Mouse (Mus musculus): ENCODE measurements at regions not wholly inside any gene's neighbourhood (a gene's known extent, or its start where the extent isn't known, plus 50 kb on each side); places are given as distances from the start of the nearest gene placed in this dataset.
A peak's percentile ranks its signal among the peaks of the same experiment; 100 is the strongest.

DNA sequence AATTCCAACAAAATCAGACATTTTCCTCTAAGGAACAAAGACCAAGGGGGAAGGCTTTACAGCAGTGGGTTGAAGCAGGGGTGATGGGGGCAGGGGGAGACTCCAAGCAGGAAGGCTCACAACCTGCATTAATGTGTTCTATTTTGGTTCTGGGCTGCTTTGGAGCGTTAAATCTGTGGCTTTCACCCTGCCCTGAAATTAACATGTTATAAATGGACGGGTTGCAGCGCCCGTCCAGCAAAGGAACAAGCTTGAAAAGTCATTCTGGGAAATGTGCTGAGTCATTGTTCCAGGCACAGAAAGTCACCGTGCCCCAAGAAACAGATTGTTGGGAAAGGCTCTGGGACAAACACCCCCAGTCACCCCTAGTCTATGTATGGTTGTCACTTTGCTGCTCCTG is 127.2 kb upstream of the Gmds start:
- Histone ChIP-seq H3K36me3 (ENCODE audit: control insufficient read depth, insufficient read depth, low read length) (no peaks in the 10 kb centered on the region), H3K4me3 (ENCODE audit: insufficient read depth, low read depth, low read length) (no peak overlapping the region), H3K79me2 (ENCODE audit: control insufficient read depth, insufficient read depth, low read length) (no peaks in the 10 kb centered on the region), H3K27ac (replicated peaks; ENCODE audit: insufficient read depth, low read depth, low read length) (no peak overlapping the region), H3K4me1 (ENCODE audit: control insufficient read depth, insufficient read depth, low read length) (peaks cover 1% of the 10 kb centered on the region; the same call in 1 of the 2 replicates), H3K27me3 (ENCODE audit: control insufficient read depth, insufficient read depth, low read length) (no peaks in the 10 kb centered on the region), H3K9ac (ENCODE audit: low read depth, low read length) (no peak overlapping the region)
- peak; percentile 5 for DNase-seq (ENCODE audit: extremely low read depth, low read depth, low spot score)
- WGBS, result 59% methylated on average over 5 of the region's 5 CpGs
- TF ChIP-seq POLR2A (IDR thresholded peaks at IDR 0.05; ENCODE audit: extremely low read depth, insufficient read depth, low read length) (no peak), CTCF (IDR thresholded peaks at IDR 0.05; ENCODE audit: low read depth, low read length) (no peak)

DNA sequence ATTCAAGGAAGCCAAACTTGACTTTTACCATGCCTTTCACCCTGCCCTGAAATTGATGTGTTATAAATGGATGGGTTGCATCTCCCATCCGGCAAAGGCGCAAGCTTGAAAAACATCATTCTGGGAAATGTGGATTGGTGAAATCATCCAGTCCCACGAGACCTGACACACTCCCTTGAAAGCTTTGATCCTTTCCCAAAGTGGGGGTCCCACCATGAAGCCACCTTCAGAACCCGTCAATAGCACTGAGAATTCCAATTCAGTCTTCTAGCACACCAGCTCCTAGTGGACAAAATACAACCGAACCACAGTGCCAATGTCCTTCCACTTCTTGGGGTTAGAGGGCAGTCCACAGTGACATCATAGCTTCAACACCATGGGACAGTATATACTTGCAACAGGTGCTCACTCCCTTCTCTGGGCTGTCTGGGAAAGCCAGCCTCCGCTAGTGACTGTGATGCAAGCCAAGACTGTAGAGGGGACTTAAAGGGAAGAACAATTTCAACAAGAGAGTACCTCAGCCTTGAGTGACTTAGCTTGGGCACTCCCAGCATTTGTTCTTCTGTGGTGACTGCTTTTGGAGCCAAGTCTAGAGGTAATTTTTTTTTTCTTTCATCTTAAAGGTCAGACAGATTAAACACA is 126.6 kb upstream of the Gmds start:
- H3K79me2 ChIP-seq (ENCODE audit: control insufficient read depth, insufficient read depth, low read length), result no peaks in the 10 kb centered on the region
- no peaks in the 10 kb centered on the region for H3K36me3 ChIP-seq (ENCODE audit: control insufficient read depth, insufficient read depth, low read length)
- no peak for TF ChIP-seq POLR2A (IDR thresholded peaks at IDR 0.05; ENCODE audit: extremely low read depth, insufficient read depth, low read length)
- no peak for TF ChIP-seq CTCF (IDR thresholded peaks at IDR 0.05; ENCODE audit: low read depth, low read length)
- H3K27me3 ChIP-seq (ENCODE audit: control insufficient read depth, insufficient read depth, low read length), result no peaks in the 10 kb centered on the region
- WGBS, result 91% methylated on average over 6 of the region's 6 CpGs
- no peak for DNase-seq (ENCODE audit: extremely low read depth, low read depth, low spot score)
- H3K4me3 ChIP-seq (ENCODE audit: insufficient read depth, low read depth, low read length), result no peak overlapping the region
- no peak overlapping the region for H3K27ac ChIP-seq (replicated peaks; ENCODE audit: insufficient read depth, low read depth, low read length)
- no peak overlapping the region for H3K9ac ChIP-seq (ENCODE audit: low read depth, low read length)
- H3K4me1 ChIP-seq (ENCODE audit: control insufficient read depth, insufficient read depth, low read length), result peaks cover 1% of the 10 kb centered on the region; the same call in 1 of the 2 replicates

DNA sequence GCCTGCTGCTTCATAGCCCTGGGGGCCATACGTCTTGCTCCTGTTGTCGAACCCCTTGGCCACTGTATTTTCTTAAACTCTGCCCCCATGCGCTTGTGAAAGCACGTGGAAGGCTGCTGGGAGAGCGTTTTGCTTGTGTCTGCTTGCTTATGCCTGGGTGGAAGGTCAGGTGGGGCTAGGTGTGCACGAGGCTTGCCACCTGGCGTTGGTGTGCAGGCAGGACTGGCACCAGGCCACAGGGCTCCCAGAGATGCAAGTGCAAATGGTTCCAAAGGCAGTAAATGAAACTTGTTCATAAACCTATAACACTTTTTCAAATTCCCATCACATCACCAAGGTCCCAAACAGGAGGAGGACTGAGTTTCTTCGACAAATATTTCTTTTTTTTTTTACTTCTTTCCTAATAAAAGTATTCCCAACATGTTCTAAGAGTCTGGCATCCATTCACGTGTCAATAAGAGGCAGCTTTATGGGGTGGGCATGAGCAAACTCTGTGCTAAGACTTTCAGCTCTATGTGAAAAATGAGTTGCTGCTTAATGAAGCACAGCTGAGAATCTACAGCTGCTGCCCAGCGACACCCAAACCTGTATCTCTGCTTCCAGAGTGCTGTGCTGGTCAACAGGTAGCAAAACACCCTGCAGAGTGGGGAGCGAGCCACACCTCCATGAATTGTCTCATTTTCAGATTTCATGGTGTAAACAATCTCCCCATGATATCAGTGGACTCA is 116.0 kb upstream of the Gmds start:
- Histone ChIP-seq H3K27ac (replicated peaks; ENCODE audit: insufficient read depth, low read depth, low read length) (no peak overlapping the region), H3K27me3 (ENCODE audit: control insufficient read depth, insufficient read depth, low read length) (no peaks in the 10 kb centered on the region), H3K9ac (ENCODE audit: low read depth, low read length) (no peak overlapping the region), H3K4me1 (ENCODE audit: control insufficient read depth, insufficient read depth, low read length) (no peaks in the 10 kb centered on the region), H3K36me3 (ENCODE audit: control insufficient read depth, insufficient read depth, low read length) (no peaks in the 10 kb centered on the region), H3K4me3 (ENCODE audit: insufficient read depth, low read depth, low read length) (no peak overlapping the region), H3K79me2 (ENCODE audit: control insufficient read depth, insufficient read depth, low read length) (no peaks in the 10 kb centered on the region)
- TF ChIP-seq CTCF (IDR thresholded peaks at IDR 0.05; ENCODE audit: low read depth, low read length) (no peak), POLR2A (IDR thresholded peaks at IDR 0.05; ENCODE audit: extremely low read depth, insufficient read depth, low read length) (no peak)
- 80% methylated on average over 11 of the region's 11 CpGs for WGBS
- no peak for DNase-seq (ENCODE audit: extremely low read depth, low read depth, low spot score)

DNA sequence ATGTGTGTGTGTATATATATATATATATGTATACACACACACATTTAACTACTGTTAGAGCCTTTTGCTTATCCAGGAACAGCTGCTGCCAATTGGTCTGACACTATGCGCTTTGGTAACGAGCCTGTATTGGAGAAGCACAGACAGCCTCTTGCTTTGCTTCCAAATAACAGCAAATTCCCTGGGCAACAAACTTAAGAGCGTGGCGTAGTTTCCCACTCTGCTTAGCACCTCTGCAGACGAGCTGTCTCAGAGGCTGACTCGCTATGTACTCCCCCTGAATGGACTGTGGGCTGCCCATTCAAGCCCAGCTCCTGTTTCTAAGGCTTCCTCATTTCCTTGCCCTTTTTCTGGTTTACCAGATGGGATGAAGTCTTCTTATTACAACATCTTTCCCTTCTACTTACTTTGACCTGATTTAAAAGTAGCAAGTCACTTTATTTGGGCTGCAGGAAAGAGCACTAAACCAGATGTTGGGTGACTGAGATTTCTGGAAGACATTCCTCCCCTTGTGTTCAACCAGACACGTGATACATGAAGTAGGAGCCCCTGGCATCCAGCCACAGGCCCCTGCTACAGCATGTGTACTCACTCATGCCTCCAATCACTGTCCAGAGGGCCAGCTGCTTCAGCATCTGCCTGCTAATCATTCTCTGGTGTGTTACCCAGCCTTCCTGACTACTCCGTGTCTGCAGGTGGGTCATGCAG is 111.3 kb upstream of the Gmds start:
- H3K4me1 ChIP-seq (ENCODE audit: control insufficient read depth, insufficient read depth, low read length), result no peaks in the 10 kb centered on the region
- H3K4me3 ChIP-seq (ENCODE audit: insufficient read depth, low read depth, low read length), result no peak overlapping the region
- H3K79me2 ChIP-seq (ENCODE audit: control insufficient read depth, insufficient read depth, low read length), result no peaks in the 10 kb centered on the region
- TF ChIP-seq CTCF (IDR thresholded peaks at IDR 0.05; ENCODE audit: low read depth, low read length), result no peak
- TF ChIP-seq POLR2A (IDR thresholded peaks at IDR 0.05; ENCODE audit: extremely low read depth, insufficient read depth, low read length), result no peak
- no peak overlapping the region for H3K27ac ChIP-seq (replicated peaks; ENCODE audit: insufficient read depth, low read depth, low read length)
- H3K36me3 ChIP-seq (ENCODE audit: control insufficient read depth, insufficient read depth, low read length), result no peaks in the 10 kb centered on the region
- no peak overlapping the region for H3K9ac ChIP-seq (ENCODE audit: low read depth, low read length)
- H3K27me3 ChIP-seq (ENCODE audit: control insufficient read depth, insufficient read depth, low read length), result no peaks in the 10 kb centered on the region
- 79% methylated on average over 8 of the region's 8 CpGs for WGBS
- DNase-seq (ENCODE audit: extremely low read depth, low read depth, low spot score), result no peak

DNA sequence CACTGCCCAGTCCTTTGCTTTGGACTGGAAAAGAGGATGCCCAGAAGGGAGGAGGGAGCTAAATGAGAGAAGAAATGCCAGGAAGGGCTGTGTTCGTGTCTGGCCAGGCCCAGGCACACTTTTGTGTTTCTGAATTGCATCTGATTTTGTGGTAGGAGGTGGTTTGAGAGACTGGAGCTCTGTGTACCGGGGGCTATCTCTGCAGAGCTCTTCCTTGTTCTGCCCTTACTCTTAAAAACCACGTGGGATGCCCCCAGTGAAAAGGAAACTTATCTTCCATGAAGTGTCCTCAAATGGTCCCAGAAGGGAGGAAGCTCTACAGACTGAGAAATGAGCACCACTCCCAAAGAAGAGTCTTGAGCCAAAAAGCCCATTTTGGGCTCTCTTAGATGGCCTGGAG is 106.0 kb upstream of the Gmds start:
- Histone ChIP-seq H3K36me3 (ENCODE audit: control insufficient read depth, insufficient read depth, low read length) (no peaks in the 10 kb centered on the region), H3K27me3 (ENCODE audit: control insufficient read depth, insufficient read depth, low read length) (no peaks in the 10 kb centered on the region), H3K79me2 (ENCODE audit: control insufficient read depth, insufficient read depth, low read length) (no peaks in the 10 kb centered on the region), H3K9ac (ENCODE audit: low read depth, low read length) (no peak overlapping the region), H3K4me1 (ENCODE audit: control insufficient read depth, insufficient read depth, low read length) (no peaks in the 10 kb centered on the region), H3K4me3 (ENCODE audit: insufficient read depth, low read depth, low read length) (no peak overlapping the region), H3K27ac (replicated peaks; ENCODE audit: insufficient read depth, low read depth, low read length) (no peak overlapping the region)
- TF ChIP-seq CTCF (IDR thresholded peaks at IDR 0.05; ENCODE audit: low read depth, low read length), result no peak
- DNase-seq (ENCODE audit: extremely low read depth, low read depth, low spot score), result no peak
- WGBS, result 62% methylated on average over 3 of the region's 3 CpGs
